Mouse (Mus musculus) stomach, postnatal 0 days (tissue): ENCODE data around the gene Guca2a. TPM values are rescaled to one million over a fixed set of nuclear protein-coding genes. Genes with fewer than 3 reads are reported as not detected.

ENCODE experiments used
- ATAC-seq: fragments of 200-750 bp; cut with Nextera tagmentation; 2 replicates; pipeline ENCODE4 v1.8.0; 2017; ENCODE audit not compliant: low FRiP score, low TSS enrichment
- DNase-seq: peaks from one replicate; pipeline ENCODE4 v3.0.0-alpha.2; 2016; ENCODE audit warnings: low spot score
- H3K27ac ChIP-seq: fragments of 300-500 bp; sonication (generic); replicated peaks from 2 replicates; pipeline ENCODE4 v1.5.1; 2014; ENCODE audit warnings: mild to moderate bottlenecking, control low read depth
- H3K27me3 ChIP-seq: fragments of 300-500 bp; sonication (generic); 2 replicates; pipeline ENCODE4 v1.6.1; 2014; ENCODE audit warnings: low read length; ENCODE audit not compliant: control insufficient read depth, insufficient read depth
- H3K36me3 ChIP-seq: fragments of 300-500 bp; sonication (generic); 2 replicates; pipeline ENCODE4 v1.6.1; 2014; ENCODE audit warnings: low read length, mixed read lengths; ENCODE audit not compliant: control insufficient read depth, insufficient read depth
- H3K4me1 ChIP-seq: fragments of 300-500 bp; sonication (generic); replicated peaks from 2 replicates; pipeline ENCODE4 v1.6.1; 2014; ENCODE audit warnings: antibody characterized with exemption; ENCODE audit not compliant: control insufficient read depth, insufficient read depth
- H3K4me2 ChIP-seq: fragments of 300-500 bp; sonication (generic); replicated peaks from 2 replicates; pipeline ENCODE4 v1.6.1; 2014; ENCODE audit warnings: low read depth, mild to moderate bottlenecking, control low read depth, moderate library complexity
- H3K4me3 ChIP-seq: fragments of 300-500 bp; sonication (generic); 2 replicates; pipeline ENCODE4 v1.5.1; 2014; ENCODE audit warnings: low read depth, low read length, control low read depth
- H3K9ac ChIP-seq: fragments of 300-500 bp; sonication (generic); 2 replicates; pipeline ENCODE4 v1.6.1; 2014; ENCODE audit warnings: mild to moderate bottlenecking, low read length, control low read depth, mixed read lengths
- H3K9me3 ChIP-seq: fragments of 300-500 bp; sonication (generic); 2 replicates; pipeline ENCODE4 v1.6.1; 2016; ENCODE audit warnings: low read length; ENCODE audit not compliant: control insufficient read depth
- CTCF ChIP-seq: IDR thresholded peaks from 2 replicates; pipeline ENCODE4 v1.5.1; 2016; ENCODE audit warnings: antibody characterized with exemption, low read depth, mild to moderate bottlenecking, moderate library complexity
- EP300 ChIP-seq: optimal IDR thresholded peaks from 2 replicates; pipeline ENCODE3; 2016; ENCODE audit warnings: antibody characterized with exemption
- WGBS: fragments of 180-500 bp; shearing (Covaris S2); extraction: QIAGEN DNeasy Blood & Tissue Kit; methylation state at CpG from one replicate; pipeline ENCODE4 v1.1.7; 2014; 5-methylcytosine and 5-hydroxymethylcytosine counted together
- polyA plus RNA-seq: library from polyadenylated mRNA; unstranded; fragments of >200 nt; fragmentation: Nextera tagmentation; extraction: Ambion mirVana; gene quantifications from 2 replicates; pipeline ENCODE4 v1.2.1, GENCODE M21; 2015

The Guca2a gene
- polyA plus RNA-seq, 1 experiment from 2014 or later = 1.0 TPM

GRCm38 (mm10) chr4:119685746-119686145, 48.2 kb downstream of the Guca2a start:
- Histone ChIP-seq H3K4me1 (no peaks in the 10 kb centered on the region), H3K9ac (no peak overlapping the region), H3K4me3 (no peak overlapping the region), H3K4me2 (no peak overlapping the region), H3K36me3 (no peaks in the 10 kb centered on the region), H3K9me3 (no peaks in the 10 kb centered on the region), H3K27me3 (no peaks in the 10 kb centered on the region), H3K27ac (no peak overlapping the region)
- 84% methylated on average over 2 of the region's 2 CpGs for WGBS
- no peak for DNase-seq
- TF ChIP-seq EP300 (no peak), CTCF (no peak)
- no peak for ATAC-seq

Other genes with a start within 250 kb of the Guca2a start
- 1.4 and 2.2 TPM in 2 replicates for gene Ccdc30, start 222.2 kb upstream of the Guca2a start, polyA plus RNA-seq
- gene Ppcs, start 215.3 kb upstream of the Guca2a start, polyA plus RNA-seq = 30.7 and 31.6 TPM in 2 replicates
- 0.15 and 0.35 TPM in 2 replicates for gene Zmynd12, start 214.9 kb upstream of the Guca2a start, polyA plus RNA-seq
- gene Rimkla, start 145.1 kb upstream of the Guca2a start, polyA plus RNA-seq = 0.19 and 0.25 TPM in 2 replicates
- gene Foxj3, start 100.7 kb upstream of the Guca2a start, polyA plus RNA-seq = 7.4 and 7.6 TPM in 2 replicates
- gene Frg2f1, start 98.2 kb upstream of the Guca2a start, polyA plus RNA-seq = 2.5 and 2.9 TPM in 2 replicates
- 1.1 and 1.2 TPM in 2 replicates for gene Guca2b, start 21.2 kb downstream of the Guca2a start, polyA plus RNA-seq
- 6.0 and 7.1 TPM in 2 replicates for gene Hivep3, start 96.1 kb downstream of the Guca2a start, polyA plus RNA-seq